Mouse (Mus musculus) layer of hippocampus, adult 9-11 months (tissue): ENCODE measurements around the gene Zfp512b.
A peak's percentile ranks its signal among the peaks of the same experiment; 100 is the strongest.

Experiments
- DNase-seq: peaks from one replicate; pipeline ENCODE4 v3.0.0; 2022

The Zfp512b gene

GRCm38 (mm10) chr2:181592231-181593041 lies at the start of gene Zfp512b:
TSS of gene Zfp512b (minus strand) at chr2:181592803.
- peak; percentile 57 for DNase-seq

DNA sequence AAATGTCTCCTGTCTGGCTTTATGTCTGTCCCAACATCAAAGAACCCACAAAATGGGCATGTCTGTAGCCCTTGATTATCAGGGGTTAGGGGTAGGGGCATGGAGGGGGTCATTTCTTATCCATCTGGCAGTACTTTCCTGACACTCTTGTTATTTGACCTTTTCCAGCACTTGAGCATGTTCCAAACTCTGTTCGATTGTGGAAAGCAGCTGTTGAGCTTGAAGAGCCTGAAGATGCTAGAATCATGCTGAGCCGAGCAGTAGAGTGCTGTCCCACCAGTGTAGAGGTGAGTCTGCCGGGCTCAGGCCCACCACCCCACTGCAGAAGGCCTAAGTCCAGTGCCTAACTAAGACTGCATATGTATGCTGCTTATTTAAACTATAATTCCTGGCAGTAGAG lies 43.3 kb upstream of the Zfp512b start:
- DNase-seq, result no peak

DNA sequence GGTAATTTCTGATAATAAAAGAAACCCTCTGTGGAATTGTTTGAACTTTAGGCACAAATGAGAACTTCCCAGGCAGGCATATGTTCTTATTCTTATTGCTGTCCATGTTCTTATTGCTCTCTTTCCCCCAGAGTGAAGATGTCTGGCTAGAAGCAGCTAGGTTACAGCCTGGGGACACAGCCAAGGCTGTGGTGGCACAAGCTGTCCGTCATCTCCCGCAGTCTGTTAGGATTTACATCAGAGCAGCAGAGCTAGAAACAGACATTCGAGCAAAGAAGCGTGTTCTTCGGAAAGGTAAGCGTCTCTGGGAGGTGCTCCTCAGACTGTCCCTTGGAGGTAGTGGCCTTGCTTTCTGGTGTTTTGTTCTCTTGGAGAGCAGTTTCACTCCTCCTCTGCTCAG lies 40.0 kb upstream of the Zfp512b start:
- DNase-seq, result peak; percentile 39

- DNase-seq, result no peak
Measured at GRCm38 (mm10) chr2:181628471-181628870, 35.9 kb upstream of the Zfp512b start.

- DNase-seq, result no peak
Measured at GRCm38 (mm10) chr2:181623401-181623800, 30.8 kb upstream of the Zfp512b start.

- no peak for DNase-seq
Measured at GRCm38 (mm10) chr2:181618761-181619495, 26.3 kb upstream of the Zfp512b start.

GRCm38 (mm10) chr2:181602367-181602766 lies 9.8 kb upstream of the Zfp512b start:
- no peak for DNase-seq

GRCm38 (mm10) chr2:181601751-181602145 lies 9.1 kb upstream of the Zfp512b start:
- peak; percentile 5 for DNase-seq

DNA sequence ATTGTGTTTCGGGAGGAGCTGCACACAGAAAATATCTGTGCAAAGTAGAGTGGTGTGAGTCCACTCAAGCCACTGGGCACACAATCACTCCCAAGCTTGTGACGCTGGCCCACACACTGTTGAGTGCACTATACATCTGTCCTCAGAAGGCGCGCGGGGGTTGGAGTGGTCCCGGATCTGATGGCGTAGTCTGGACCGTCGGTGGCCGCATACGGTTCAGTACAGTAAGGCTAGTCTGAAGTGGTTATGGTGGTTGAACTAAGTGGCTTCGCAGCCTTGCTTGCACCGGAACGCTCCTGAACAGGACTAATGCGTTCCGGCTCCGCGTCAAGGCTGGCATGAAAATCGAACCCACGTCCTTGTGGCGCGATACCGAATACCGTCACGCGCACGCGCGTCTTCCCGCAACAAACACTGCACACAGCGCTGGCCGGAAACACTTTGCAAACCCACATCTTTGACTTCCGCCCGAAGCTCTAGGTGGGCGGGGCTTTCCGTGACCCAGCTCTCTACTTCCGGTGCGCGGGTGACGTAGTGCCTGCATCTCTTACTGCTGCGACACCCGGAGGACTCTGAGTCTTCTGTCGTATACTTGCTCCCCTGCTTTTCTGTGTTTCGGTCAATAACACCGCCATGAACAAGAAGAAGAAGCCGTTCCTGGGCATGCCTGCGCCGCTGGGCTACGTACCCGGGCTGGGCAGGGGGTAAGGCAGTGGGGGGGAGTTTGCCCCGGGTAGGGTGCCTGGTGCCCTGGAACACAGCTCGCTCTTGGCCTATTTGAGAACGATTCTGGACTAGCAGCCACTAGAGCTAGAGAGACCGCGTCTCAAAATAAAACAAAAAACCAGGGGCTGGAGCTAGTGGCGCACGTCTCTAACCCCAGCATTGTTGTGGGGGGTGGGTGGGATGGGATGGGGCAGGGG lies 8.5 kb upstream of the Zfp512b start:
- peak; percentile 98 for DNase-seq

- peak; percentile 6 for DNase-seq
Measured at GRCm38 (mm10) chr2:181600226-181600758, 7.7 kb upstream of the Zfp512b start.

DNA sequence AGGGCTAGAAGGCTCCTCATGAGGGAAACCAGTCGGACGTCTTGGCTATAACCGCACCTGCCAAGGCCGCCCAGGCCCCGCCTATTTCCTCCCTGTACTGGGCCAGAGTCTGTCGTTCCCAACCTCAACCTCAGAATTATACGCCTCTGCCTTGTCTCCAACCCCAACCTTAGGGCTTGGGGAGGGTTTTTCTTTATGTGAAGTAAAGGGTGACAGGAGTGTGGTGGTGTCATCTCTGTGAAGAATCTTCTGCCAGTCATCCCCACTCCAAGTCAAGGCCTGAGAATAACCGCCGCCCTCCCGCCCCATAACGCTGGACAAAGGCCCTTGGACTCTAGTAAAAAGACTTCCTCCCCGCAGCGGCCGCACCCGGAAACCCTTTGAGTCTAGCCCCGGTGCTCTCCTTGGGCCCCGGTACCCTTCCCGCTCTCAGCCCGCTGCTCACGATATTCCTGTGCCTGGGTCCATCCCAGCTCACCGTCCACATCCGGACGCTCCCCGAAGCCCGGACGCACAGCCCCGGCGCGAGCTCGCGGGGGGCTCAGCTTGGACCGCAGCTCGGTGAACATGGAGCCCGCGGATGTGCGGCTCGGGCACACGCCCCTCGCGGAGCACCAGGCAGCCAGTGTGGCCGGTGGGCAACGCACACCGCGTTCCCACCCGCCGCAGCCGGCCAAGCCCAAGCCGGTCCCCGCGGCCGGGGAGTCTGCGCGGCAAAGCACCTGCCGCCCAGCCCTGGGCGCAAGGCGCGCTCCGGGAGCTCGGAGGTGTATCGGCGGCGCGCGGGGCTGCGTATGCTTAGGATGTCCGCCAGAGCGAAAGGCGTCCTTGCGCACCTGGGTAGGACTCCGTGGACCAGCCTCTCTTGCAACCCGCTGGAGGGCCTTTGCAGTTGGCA lies 6.1 kb upstream of the Zfp512b start, which contains the start of gene Samd10:
Gene Samd10 (minus strand): TSS at position 759 of the 898 bp plus-strand sequence.
- peak; percentile 53 for DNase-seq

- DNase-seq, result peak; percentile 10
Measured at GRCm38 (mm10) chr2:181597378-181598061, 4.9 kb upstream of the Zfp512b start.

- peak; percentile 6 for DNase-seq
Measured at GRCm38 (mm10) chr2:181596221-181596960, 3.8 kb upstream of the Zfp512b start.

DNA sequence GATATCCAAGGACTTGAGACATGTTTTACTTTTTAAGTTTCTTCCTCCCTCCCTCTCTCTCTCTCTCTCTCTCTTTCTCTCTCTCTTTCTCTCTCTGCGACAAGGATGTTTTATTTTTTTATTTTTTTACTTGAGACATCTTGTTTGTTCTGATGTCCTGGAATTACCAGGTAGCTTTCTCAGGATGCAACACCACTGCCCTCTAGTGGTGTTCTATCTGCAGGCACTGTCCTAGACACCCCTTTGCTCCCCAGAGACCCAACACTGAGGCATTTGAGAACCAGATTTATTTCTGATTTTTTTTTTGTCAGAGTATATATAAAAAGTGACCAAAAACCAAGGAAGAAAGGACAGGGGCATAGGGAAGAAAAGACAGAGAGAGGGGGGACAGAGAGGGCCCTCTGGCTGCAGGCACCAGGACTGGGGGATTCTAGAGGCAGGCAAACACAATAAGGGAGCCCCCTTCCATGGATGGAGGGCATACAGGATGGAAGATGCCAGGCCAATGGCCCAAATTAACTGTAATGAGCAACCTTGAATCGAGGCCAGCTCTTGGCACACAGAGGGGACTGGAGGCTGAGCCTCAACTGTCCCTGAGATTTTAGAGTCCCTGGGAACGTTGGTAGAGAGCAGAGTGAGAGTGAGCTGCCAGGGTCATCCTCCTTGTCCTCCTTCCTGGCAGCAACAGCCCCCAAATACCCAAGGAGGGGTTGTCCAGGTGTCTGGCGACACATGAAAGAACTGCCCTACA lies 2.5 kb upstream of the Zfp512b start:
- DNase-seq, result peak; percentile 39

- DNase-seq, result no peak
Measured at GRCm38 (mm10) chr2:181593937-181594336, 1.3 kb upstream of the Zfp512b start.

DNA sequence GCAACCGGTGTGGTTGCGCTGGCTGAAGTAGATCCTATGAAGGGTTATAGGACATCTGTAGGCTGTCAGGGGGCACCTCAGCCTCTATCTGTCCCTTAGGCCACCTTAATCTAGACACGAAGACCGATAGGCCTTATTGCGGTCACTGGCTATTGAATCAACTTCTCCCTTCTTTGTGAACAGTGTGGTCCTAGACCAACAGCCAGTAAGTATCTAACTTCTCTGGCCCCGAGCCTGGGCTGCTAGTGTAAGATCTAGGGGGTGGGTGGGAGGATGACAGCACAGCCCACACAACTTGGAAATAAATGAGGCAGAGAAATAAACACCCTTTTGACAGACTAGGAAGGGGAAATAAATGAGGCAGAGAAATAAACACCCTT lies 429 bp upstream of the Zfp512b start:
- no peak for DNase-seq

GRCm38 (mm10) chr2:181591528-181592085 lies 996 bp downstream of the Zfp512b start, which contains the start of gene Prpf6:
TSS of gene Prpf6 (plus strand) at chr2:181591868.
- no peak for DNase-seq

DNA sequence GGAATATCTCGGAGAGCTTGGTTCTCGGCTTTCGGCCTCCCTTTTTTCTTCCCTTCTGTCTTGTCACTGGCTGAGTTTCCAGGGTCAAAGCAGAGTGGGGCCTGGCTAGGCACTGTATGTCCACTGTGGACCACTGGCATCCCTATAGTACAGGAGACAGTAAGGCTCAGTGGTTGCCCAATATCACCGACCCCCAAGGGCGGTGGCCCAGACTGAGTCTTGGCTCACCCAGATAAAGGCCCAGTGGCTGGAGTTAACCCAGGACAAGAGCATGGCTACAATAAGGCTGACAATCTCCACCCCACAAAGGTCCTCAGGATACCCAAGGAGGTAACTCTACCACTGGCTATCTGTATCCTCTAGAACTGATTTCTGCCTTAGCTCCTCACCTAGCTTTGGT lies 2.1 kb downstream of the Zfp512b start:
- DNase-seq, result no peak

- peak; percentile 10 for DNase-seq
Measured at GRCm38 (mm10) chr2:181589732-181590105, 2.9 kb downstream of the Zfp512b start.
